32 mouse cellular contexts compared by ENCODE assay signal in the genomic region with DNA sequence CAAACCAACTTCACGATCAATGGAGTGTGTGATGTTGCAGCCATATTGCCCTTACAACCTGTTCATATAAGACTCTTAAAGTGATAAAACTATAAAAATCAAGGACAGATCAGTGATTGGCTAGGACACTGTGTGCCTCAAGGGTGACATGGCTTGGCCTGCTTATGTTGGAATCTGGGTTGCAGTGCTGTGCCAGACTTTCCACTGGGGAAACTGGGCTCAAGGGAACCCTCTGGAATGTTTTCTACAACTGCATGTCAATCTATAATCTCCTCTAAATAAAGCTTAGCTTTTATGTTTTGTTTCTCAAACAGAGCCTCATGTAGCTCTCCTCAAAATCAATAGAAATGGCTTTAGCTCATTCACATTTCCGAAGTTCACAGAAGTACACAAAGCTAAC. TPM values are rescaled to one million over a fixed set of nuclear protein-coding genes. Genes with fewer than 3 reads are reported as not detected.
A peak's percentile ranks its signal among the peaks of the same experiment; 100 is the strongest.
DNase-seq lines count a peak whose midpoint lies in the region; ATAC-seq and TF ChIP-seq lines count a peak whose summit lies in the region.
"Had no signal": no experiment of that assay in that cellular context is flagged by ENCODE, and none has a peak within 500 bp of the region (broad histone marks: within the 10 kb centered on the region; RNA-seq: fewer than 3 reads in every experiment).

No protein-coding gene starts in this region.

- no peaks in the 10 kb centered on the region; the same call in 1 of the 2 replicates for H3K4me1 ChIP-seq in heart, adult 2 months (ENCODE audit: control insufficient read depth, insufficient read depth, low read length)
- H3K4me1 ChIP-seq in liver, postnatal 0 days (ENCODE audit: insufficient read depth), result peaks cover 18% of the 10 kb centered on the region

- H3K9me3 ChIP-seq in liver, postnatal 0 days (ENCODE audit: low read length), result no peaks in the 10 kb centered on the region
- H3K9me3 ChIP-seq: embryonic facial prominence, embryonic 13.5 days; embryonic facial prominence, embryonic 15.5 days; forebrain, embryonic 13.5 days; forebrain, embryonic 15.5 days had no signal

- ATAC-seq in liver, postnatal 0 days, result no peak
- ATAC-seq: activated CD4-positive, CD25-positive, alpha-beta regulatory T cell, adult 4 months; forebrain, embryonic 13.5 days; forebrain, embryonic 15.5 days; forebrain, postnatal 0 days; Patski had no signal

- H3K79me2 ChIP-seq in heart, adult 2 months (replicated peaks; ENCODE audit: control insufficient read depth, insufficient read depth, low read length), result no peaks in the 10 kb centered on the region

- intact Hi-C loops in heart, adult 2 months (cut with DNase I), result no loop called here
- intact Hi-C loops in heart, postnatal 14 days (cut with DNase I), result no loop called here

- no peak for TF ChIP-seq POLR2A in heart, adult 2 months (IDR thresholded peaks at IDR 0.05; ENCODE audit: insufficient read depth, low read depth, low read length)

- no peaks in the 10 kb centered on the region for H3K27me3 ChIP-seq in heart, adult 2 months (ENCODE audit: control insufficient read depth, insufficient read depth, low read length)
- no peaks in the 10 kb centered on the region for H3K27me3 ChIP-seq in liver, postnatal 0 days (ENCODE audit: insufficient read depth, low read length)
- H3K27me3 ChIP-seq: embryonic facial prominence, embryonic 13.5 days; embryonic facial prominence, embryonic 15.5 days; forebrain, embryonic 13.5 days; forebrain, embryonic 15.5 days; Patski had no signal

- H3K27ac ChIP-seq in heart, adult 2 months, result 0 out of 2 replicates have a peak overlapping the region, but pooled peaks have one; percentile 5
- H3K27ac ChIP-seq in liver, postnatal 0 days (ENCODE audit: low read depth), result peak overlapping the region; percentile 23
- H3K27ac ChIP-seq: embryonic facial prominence, embryonic 13.5 days; embryonic facial prominence, embryonic 15.5 days; forebrain, embryonic 13.5 days; forebrain, embryonic 15.5 days had no signal

- DNase-seq in heart, adult 2 months, result no peak
- no peak for DNase-seq in heart, postnatal 14 days
- no peak for DNase-seq in liver, postnatal 0 days
- DNase-seq in liver, result no peak
- DNase-seq in adipocyte (ENCODE audit: low spot score), result peak; percentile 52
- no peak for DNase-seq in right cerebral cortex, adult 18-20 months
- DNase-seq in right cerebral cortex, adult 2 months (ENCODE audit: low spot score in 2 of 2), result no peak
- DNase-seq: adrenal gland, adult 2 months; adrenal gland, postnatal 10 days; adrenal gland, postnatal 25 days; cerebellum, adult 11 months; cerebellum, adult 18-20 months; cerebellum, adult 8-10 months; cerebellum, adult 9-11 months; cerebellum, postnatal 14 days; cerebellum, postnatal 36 days; embryo, embryonic 11 days; forebrain, postnatal 0 days had no signal

- TF ChIP-seq CTCF in heart, adult 2 months (IDR thresholded peaks at IDR 0.05), result no peak
- no peak for TF ChIP-seq CTCF in liver, postnatal 0 days (IDR thresholded peaks at IDR 0.05; ENCODE audit: low read depth)

- WGBS in heart, adult 2 months, result 58% methylated on average over 2 of the region's 2 CpGs
- 67% methylated on average over 2 of the region's 2 CpGs for WGBS in liver, postnatal 0 days (ENCODE audit: insufficient replicate concordance)

- no peaks in the 10 kb centered on the region; the same call in 1 of the 2 replicates for H3K36me3 ChIP-seq in heart, adult 2 months (ENCODE audit: control insufficient read depth, insufficient read depth, low read length)
- H3K36me3 ChIP-seq in liver, postnatal 0 days (replicated peaks; ENCODE audit: insufficient read depth, low read length), result peaks cover 10% of the 10 kb centered on the region

- no peak overlapping the region for H3K4me3 ChIP-seq in heart, adult 2 months
- H3K4me3 ChIP-seq in liver, postnatal 0 days (ENCODE audit: low read depth, low read length), result no peak overlapping the region
- H3K4me3 ChIP-seq: embryonic facial prominence, embryonic 13.5 days; embryonic facial prominence, embryonic 15.5 days; erythroblast, embryonic 14.5 days; forebrain, embryonic 13.5 days; forebrain, embryonic 15.5 days had no signal

- TF ChIP-seq EP300 in heart, adult 2 months (IDR thresholded peaks at IDR 0.05; ENCODE audit: insufficient read depth, low read depth, low read length), result no peak
- TF ChIP-seq EP300 in liver, postnatal 0 days (IDR thresholded peaks at IDR 0.05; ENCODE audit: low read depth), result no peak

- no peak overlapping the region for H3K4me2 ChIP-seq in liver, postnatal 0 days (ENCODE audit: low read depth, low read length)
- H3K4me2 ChIP-seq: embryonic facial prominence, embryonic 13.5 days; embryonic facial prominence, embryonic 15.5 days; forebrain, embryonic 13.5 days; forebrain, embryonic 15.5 days had no signal

- no peak overlapping the region for H3K9ac ChIP-seq in heart, adult 2 months (ENCODE audit: low read depth, low read length)
- no peak overlapping the region for H3K9ac ChIP-seq in liver, postnatal 0 days (replicated peaks)
- H3K9ac ChIP-seq: embryonic facial prominence, embryonic 13.5 days; embryonic facial prominence, embryonic 15.5 days; forebrain, embryonic 13.5 days; forebrain, embryonic 15.5 days; forebrain, postnatal 0 days had no signal

RNA-seq across cellular contexts. Expression of a gene that starts 1.1 kb away (rescaled TPM):
- total RNA-seq in heart, adult 2 months (2021), result 10 to 100 TPM; 14.3 to 17.9 TPM
- 15.2 and 18.3 TPM in 2 replicates for polyA plus RNA-seq in heart, adult 2 months (2012; rRNA removed)
- total RNA-seq in heart, postnatal 14 days (2021), result 10 to 100 TPM; 27.1 to 30.6 TPM
- polyA plus RNA-seq in liver, postnatal 0 days (2015; fragmentation: Nextera tagmentation; extraction: Ambion mirVana), result 37.9 and 41.0 TPM in 2 replicates
- total RNA-seq: common myeloid progenitor, adult 5-6 weeks had no signal
- polyA plus RNA-seq: C2C12; embryonic facial prominence, embryonic 11.5 days; embryonic facial prominence, embryonic 13.5 days; erythroblast, embryonic 14.5 days; forebrain, embryonic 11.5 days had no signal

RNA-seq across cellular contexts. Expression of a gene that starts 11.5 kb away (rescaled TPM):
- 100 to 1,000 TPM; 228 to 303 TPM for total RNA-seq in heart, adult 2 months (2021)
- polyA plus RNA-seq in heart, adult 2 months (2012; rRNA removed), result 176 and 182 TPM in 2 replicates
- 100 to 1,000 TPM; 298 to 350 TPM for total RNA-seq in heart, postnatal 14 days (2021)
- 493 and 504 TPM in 2 replicates for polyA plus RNA-seq in liver, postnatal 0 days (2015; fragmentation: Nextera tagmentation; extraction: Ambion mirVana)

RNA-seq across cellular contexts. Expression of a gene that starts 25.2 kb away (rescaled TPM):
- total RNA-seq in heart, adult 2 months (2021), result 1 to 10 TPM; 6.9 to 8.4 TPM
- polyA plus RNA-seq in heart, adult 2 months (2012; rRNA removed), result 7.0 and 7.7 TPM in 2 replicates
- 1 to 10 TPM; 5.5 to 7.3 TPM for total RNA-seq in heart, postnatal 14 days (2021)
- polyA plus RNA-seq in liver, postnatal 0 days (2015; fragmentation: Nextera tagmentation; extraction: Ambion mirVana), result 9.6 and 10.4 TPM in 2 replicates

RNA-seq across cellular contexts. Expression of a gene that starts 41.9 kb away (rescaled TPM):
- total RNA-seq in heart, adult 2 months (2021), result not detected
- 0.10 and 0.12 TPM in 2 replicates for polyA plus RNA-seq in heart, adult 2 months (2012; rRNA removed)
- total RNA-seq in heart, postnatal 14 days (2021), result not detected
- polyA plus RNA-seq in liver, postnatal 0 days (2015; fragmentation: Nextera tagmentation; extraction: Ambion mirVana), result not detected in 2 replicates
- total RNA-seq: adrenal gland, adult 2 months; adrenal gland, postnatal 10 days; adrenal gland, postnatal 25 days; adrenal gland, postnatal 4 days; common myeloid progenitor, adult 5-6 weeks; ES-E14 had no signal
- polyA plus RNA-seq: activated CD4-positive, CD25-positive, alpha-beta regulatory T cell, adult 4 months; adrenal gland, adult 2 months; brain, embryonic 14.5 days; C2C12; embryonic facial prominence, embryonic 11.5 days; embryonic facial prominence, embryonic 13.5 days; embryonic facial prominence, embryonic 15.5 days; erythroblast, embryonic 14.5 days; forebrain, embryonic 11.5 days; forebrain, embryonic 13.5 days; Patski had no signal

RNA-seq across cellular contexts. Expression of a gene that starts 50.8 kb away (rescaled TPM):
- 10 to 100 TPM; 51.5 to 52.0 TPM for total RNA-seq in heart, adult 2 months (2021)
- polyA plus RNA-seq in heart, adult 2 months (2012; rRNA removed), result 27.8 and 45.7 TPM in 2 replicates
- 10 to 100 TPM; 36.3 to 38.9 TPM for total RNA-seq in heart, postnatal 14 days (2021)
- polyA plus RNA-seq in liver, postnatal 0 days (2015; fragmentation: Nextera tagmentation; extraction: Ambion mirVana), result 91.6 and 104 TPM in 2 replicates
